8 mouse cellular contexts compared by ENCODE assay signal in the genomic region with DNA sequence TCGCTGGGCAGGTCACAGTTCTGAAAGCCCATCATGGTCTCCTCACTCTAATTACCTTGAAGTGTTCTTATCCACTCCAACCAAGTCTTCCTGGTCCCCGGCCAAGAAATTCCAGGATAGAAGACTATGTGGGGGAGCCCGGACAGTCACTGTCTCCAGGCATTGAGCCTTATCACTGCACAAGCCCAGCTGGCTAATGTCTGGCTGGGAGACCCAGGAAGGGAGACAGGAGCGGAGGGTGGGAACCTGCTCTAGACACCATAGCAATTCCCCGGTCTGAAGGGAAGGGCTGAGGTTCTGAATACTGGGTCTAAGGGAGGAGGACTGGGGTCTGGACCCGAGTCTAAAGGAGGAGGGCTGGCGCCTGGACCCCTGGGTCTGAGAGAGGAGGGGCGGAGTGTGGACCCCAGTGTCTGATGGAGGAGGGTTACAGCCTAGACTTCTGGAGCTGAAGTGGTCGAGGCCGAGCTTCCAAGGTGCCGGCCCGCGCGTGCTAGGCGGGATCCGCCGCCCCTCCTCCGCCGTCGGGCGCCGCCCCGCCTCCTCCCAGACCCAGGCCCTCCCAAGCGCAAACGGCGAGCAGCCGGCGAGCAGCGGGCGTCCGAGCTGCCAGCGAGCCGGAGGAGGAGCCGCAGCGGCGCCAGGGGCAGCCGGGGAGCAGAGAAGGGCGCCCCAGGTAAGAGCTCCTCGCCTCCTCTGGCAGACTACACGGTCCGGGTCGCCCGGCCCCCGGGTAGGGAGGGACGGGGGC. TPM values are rescaled to one million over a fixed set of nuclear protein-coding genes. Genes with fewer than 3 reads are reported as not detected.
DNase-seq lines count a peak whose midpoint lies in the region; ATAC-seq lines count a peak whose summit lies in the region.

TSS of gene Ntf5 (plus strand) at position 583 of the 751 bp plus-strand sequence.

- H3K27me3 ChIP-seq in forebrain, embryonic 12.5 days, result peaks cover 98% of the 10 kb centered on the region

- H3K4me3 ChIP-seq in forebrain, embryonic 12.5 days (replicated peaks), result peak within 1 kb of the TSS; percentile 52

- peak within 1 kb of the TSS; percentile 61 for H3K9ac ChIP-seq in forebrain, embryonic 12.5 days

- 3% methylated on average over 39 of the region's 45 CpGs for WGBS in forebrain, embryonic 12.5 days

- H3K27ac ChIP-seq in forebrain, embryonic 12.5 days, result no peak within 1 kb of the TSS

- peaks cover 18% of the 10 kb centered on the region for H3K4me1 ChIP-seq in forebrain, embryonic 12.5 days

- no peaks in the 10 kb centered on the region for H3K9me3 ChIP-seq in forebrain, embryonic 12.5 days

- ATAC-seq in forebrain, embryonic 12.5 days (ENCODE audit: low FRiP score), result peak; percentile 69
- no peak for ATAC-seq in monocyte, adult 5-6 weeks (replicated peaks; ENCODE audit: insufficient number of reproducible peaks, low FRiP score, low TSS enrichment, poor library complexity, severe bottlenecking)

- DNase-seq in 3134 (ENCODE audit: extremely low read depth, insufficient read length, low spot score), result peak; percentile 39
- DNase-seq in CD4-positive helper T cell, adult 2 months (ENCODE audit: low read depth, low spot score), result peak; percentile 37
- peak; percentile 53 for DNase-seq in kidney, postnatal 14 days
- DNase-seq in mesoderm, embryonic 11.5 days (ENCODE audit: low read depth, low spot score), result peak; percentile 51
- DNase-seq in thymus, postnatal 0 days (ENCODE audit: low spot score), result peak; percentile 10
- no peak for DNase-seq in frontal cortex, postnatal 36 days (ENCODE audit: low spot score in 2 of 2)

- H3K4me2 ChIP-seq in forebrain, embryonic 12.5 days, result peak within 1 kb of the TSS; percentile 86

- no peaks in the 10 kb centered on the region for H3K36me3 ChIP-seq in forebrain, embryonic 12.5 days (replicated peaks)

RNA-seq across cellular contexts. Expression of gene Ntf5, which starts in this region (rescaled TPM):
- polyA plus RNA-seq in forebrain, embryonic 12.5 days (2016; fragmentation: Nextera tagmentation; extraction: Ambion mirVana), result 0.32 and 0.65 TPM in 2 replicates
- polyA plus RNA-seq in thymus, postnatal 0 days (2015; fragmentation: Nextera tagmentation; extraction: Ambion mirVana), result 3.9 and 4.2 TPM in 2 replicates
- not detected in 3 replicates for total RNA-seq in monocyte, adult 5-6 weeks (2017)

Comparison
In these comparisons a context has a peak if more than half of its experiments do, and no peak if none do; other contexts are left out.
1. Peak in ATAC-seq, H3K4me3 ChIP-seq, H3K9ac ChIP-seq and H3K4me2 ChIP-seq in forebrain, embryonic 12.5 days; RNA of the gene not detected or under 1 TPM.
2. DNase-seq: peak in 3134 (single experiment), CD4-positive helper T cell, adult 2 months (single experiment), kidney, postnatal 14 days (single experiment), mesoderm, embryonic 11.5 days (single experiment) and thymus, postnatal 0 days (single experiment); none in frontal cortex, postnatal 36 days (0 of 2).